Mouse (Mus musculus) heart, adult 18-20 months (tissue): ENCODE results near the gene Npcd. TPM values are rescaled to one million over a fixed set of nuclear protein-coding genes. Genes with fewer than 3 reads are reported as not detected.

Experiments
- DNase-seq, 2 experiments: peaks; one replicate each; pipeline ENCODE4 v3.0.0; 2021 to 2022; ENCODE audit warnings: mixed read lengths in 1 of 2
- total RNA-seq, 2 experiments: library from RNA; stranded (reverse); gene quantifications; 2 replicates each; pipeline ENCODE4 v1.2.3; 2021

The Npcd gene
- total RNA-seq, 2 experiments from 2014 or later: 1.0 TPM; not detected in 1

DNA sequence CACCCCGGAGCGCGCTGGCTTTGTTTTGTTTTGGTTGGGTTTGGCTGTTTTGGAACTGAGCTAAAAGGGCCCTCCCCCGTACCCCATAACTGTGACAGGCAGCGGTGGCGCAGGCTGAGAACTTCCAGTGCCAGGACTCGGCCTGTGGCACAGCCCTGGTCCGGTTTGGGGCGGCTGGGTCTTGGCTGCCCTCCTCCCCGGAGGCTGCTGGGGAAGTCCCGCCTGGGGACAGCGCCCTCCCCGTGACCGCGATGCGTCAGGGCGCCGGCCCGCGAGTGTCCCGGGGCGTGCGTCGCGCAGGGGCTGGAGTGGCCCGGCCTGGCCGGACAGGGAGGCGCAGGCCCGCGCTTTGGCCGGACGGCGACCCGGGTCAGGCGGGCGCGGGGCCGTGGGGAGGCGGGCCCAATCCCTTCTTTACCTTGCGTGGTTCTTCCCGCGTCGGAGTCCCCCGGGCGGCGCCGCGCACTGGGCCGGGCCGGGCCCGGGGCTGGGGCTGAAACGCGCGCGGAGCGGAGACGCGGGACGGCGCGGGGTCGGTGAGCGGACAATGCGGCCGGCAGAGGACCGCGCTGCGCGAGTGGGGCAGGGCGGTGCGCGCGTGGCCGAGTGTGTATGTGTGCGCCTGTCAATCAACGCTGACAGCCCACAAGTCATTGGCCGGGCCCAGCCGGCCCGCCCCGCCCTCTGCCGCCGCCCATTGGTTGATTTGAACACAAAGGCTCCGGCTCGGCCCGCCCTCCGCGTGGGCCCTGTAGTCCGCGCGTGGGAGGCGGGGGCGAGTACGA is 91.9 kb downstream of the Npcd start, which contains the start of gene Sun2:
Gene Sun2 (minus strand): TSS at position 616 of the 785 bp plus-strand sequence.
- peak; percentile 94 to 95 for DNase-seq

GRCm38 (mm10) chr15:79741173-79741858 is 92.7 kb downstream of the Npcd start:
- DNase-seq: peak; percentile 36 to 48

GRCm38 (mm10) chr15:79740739-79741138 is 93.3 kb downstream of the Npcd start:
- DNase-seq: no peak

Other genes starting within 250 kb of the Npcd start
- not detected for gene Dmc1, start 229.1 kb downstream of the Npcd start, total RNA-seq
- under 1 TPM; 0.37 to 0.77 TPM for gene Fam227a, start 175.3 kb downstream of the Npcd start, total RNA-seq
- gene Cby1, start 175.0 kb downstream of the Npcd start, total RNA-seq: 10 to 100 TPM; 18.7 to 23.6 TPM
- gene Tomm22, start 163.4 kb downstream of the Npcd start, total RNA-seq: 100 to 1,000 TPM; 112 to 126 TPM
- gene Josd1, start 146.3 kb downstream of the Npcd start, total RNA-seq: 10 to 100 TPM; 23.4 to 26.2 TPM
- 10 to 100 TPM; 26.0 to 28.8 TPM for gene Gtpbp1, start 143.4 kb downstream of the Npcd start, total RNA-seq
- 10 to 100 TPM; 79.1 to 89.1 TPM for gene Sun2, start 91.7 kb downstream of the Npcd start, total RNA-seq
- gene Dnal4, start 56.4 kb downstream of the Npcd start, total RNA-seq: 10 to 100 TPM; 16.9 to 22.0 TPM
- gene Nptxr, start 29.5 kb downstream of the Npcd start, total RNA-seq: 1 to 10 TPM; 1.4 to 1.5 TPM
- 10 to 100 TPM; 17.2 to 18.2 TPM for gene Cbx6, start 451 bp upstream of the Npcd start, total RNA-seq
- 10 to 100 TPM in 1 of 2 experiments, 1 to 10 TPM in 1; 6.8 to 10.6 TPM for gene Apobec3, start 57.4 kb upstream of the Npcd start, total RNA-seq
- gene Cbx7, start 136.9 kb upstream of the Npcd start, total RNA-seq: 10 to 100 TPM; 17.8 to 29.8 TPM
- 10 to 100 TPM; 23.1 to 29.3 TPM for gene Pdgfb, start 180.7 kb upstream of the Npcd start, total RNA-seq